Mouse (Mus musculus) layer of hippocampus, postnatal 14 days (tissue): ENCODE results near the gene Pnpla3. TPM values are rescaled to one million over a fixed set of nuclear protein-coding genes. Genes with fewer than 3 reads are reported as not detected.
"Not testable (repeated sequence)": the region's sequence is repeated elsewhere in the genome, so short reads cannot be mapped to it uniquely, and the experiment has no call there.

Experiments
- DNase-seq, 2 experiments: peaks; one replicate each; pipeline ENCODE4 v3.0.0; 2021 to 2022; ENCODE audit warnings: low spot score in 2 of 2, mixed read lengths in 1 of 2
- long read RNA-seq, 2 experiments: library from polyadenylated mRNA; stranded (forward); transcript quantifications; one replicate each; pipeline ENCODE4 v2.0.0; 2021
- total RNA-seq, 2 experiments: library from RNA; stranded (reverse); gene quantifications; 2 replicates each; pipeline ENCODE4 v1.2.3; 2021

The Pnpla3 gene
- total RNA-seq = 10 to 100 TPM in 1 of 2 experiments, 1 to 10 TPM in 1; 9.2 to 11.3 TPM
- long read RNA-seq, experiment 1, partial matches to known transcripts = 3 of 9 reads
- long read RNA-seq, experiment 1, other reads (novel, unspliced or antisense) = 4 of 9 reads
- long read RNA-seq, experiment 2, partial matches to known transcripts = 0 of 3 reads
- long read RNA-seq, experiment 2, other reads (novel, unspliced or antisense) = 3 of 3 reads

DNA sequence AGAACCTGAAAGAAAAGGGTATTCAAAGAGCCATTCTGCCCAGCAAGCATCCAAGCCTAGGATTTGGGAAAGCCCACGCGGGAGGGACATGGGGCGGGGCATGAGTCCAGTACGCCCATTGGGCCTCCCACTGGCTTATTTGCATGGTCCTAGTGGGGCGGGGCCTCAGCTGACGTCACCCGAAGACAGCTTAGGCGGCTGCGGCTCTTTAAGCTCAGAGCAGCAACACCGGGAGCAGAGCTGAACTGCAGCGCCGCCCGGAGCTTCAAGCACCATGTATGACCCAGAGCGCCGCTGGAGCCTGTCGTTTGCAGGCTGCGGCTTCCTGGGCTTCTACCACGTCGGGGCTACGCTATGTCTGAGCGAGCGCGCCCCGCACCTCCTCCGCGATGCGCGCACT lies at the start of gene Pnpla3:
TSS of gene Pnpla3 (plus strand) at position 238 of the 400 bp plus-strand sequence.
- DNase-seq = peak; percentile 92 to 98

DNA sequence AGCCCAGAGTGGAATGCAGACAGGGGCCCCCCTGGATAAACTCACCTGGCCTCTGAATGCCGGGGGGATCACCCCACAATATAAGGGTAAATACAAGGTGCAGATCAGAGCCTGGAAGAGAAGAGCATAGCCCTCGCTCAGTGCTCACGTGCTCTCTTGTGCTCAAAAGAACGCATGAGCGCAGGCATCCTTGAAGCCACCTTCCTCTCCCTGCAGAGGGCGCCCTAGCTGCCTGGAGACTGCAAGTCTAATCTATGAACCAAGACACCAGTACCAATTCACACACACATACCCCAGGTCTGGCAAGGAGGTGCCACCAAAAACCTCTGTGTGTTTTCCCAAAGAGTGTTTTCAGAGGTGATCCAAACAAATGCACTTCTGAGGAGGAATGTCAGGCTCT lies 47.0 kb upstream of the Pnpla3 start:
- no peak for DNase-seq

DNA sequence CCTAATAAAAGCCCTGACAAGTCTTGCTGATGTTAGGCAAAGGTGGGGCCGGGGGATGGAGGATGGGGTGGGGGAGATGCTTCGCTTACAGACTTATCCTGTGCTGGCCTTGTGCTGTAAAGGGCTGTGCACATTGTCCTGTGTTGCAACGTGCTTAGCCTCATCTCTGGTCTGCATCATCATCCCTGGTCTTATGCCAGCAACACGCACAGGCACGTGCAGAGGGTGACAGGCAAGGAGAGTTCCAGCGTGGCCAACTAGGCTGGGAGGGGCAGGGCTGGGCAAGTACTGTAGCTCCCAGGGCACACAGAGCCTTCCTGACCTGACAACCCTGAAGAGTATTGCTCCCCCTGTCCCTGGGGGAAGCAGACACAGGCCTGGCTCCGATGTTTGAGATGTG lies 46.6 kb upstream of the Pnpla3 start:
- DNase-seq = no peak

DNA sequence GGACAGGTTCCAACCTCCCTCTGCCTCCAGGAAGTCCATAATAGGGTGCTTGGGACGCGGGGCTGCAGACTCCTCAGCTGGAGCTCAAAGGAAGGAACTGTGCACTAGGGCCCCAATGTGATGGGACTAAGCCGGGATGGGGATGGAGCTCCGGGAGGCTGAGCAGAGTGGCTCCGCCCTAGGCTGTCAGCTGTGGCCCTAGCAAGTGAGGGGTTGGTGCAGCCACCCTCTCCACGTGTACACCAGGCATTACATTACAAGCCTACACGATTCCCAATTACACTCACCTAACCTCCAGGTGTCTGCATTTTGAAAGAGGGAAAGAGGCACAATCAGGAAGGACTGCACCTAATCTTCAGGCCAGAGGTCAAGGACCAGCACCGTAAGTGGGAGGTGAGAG lies 44.6 kb upstream of the Pnpla3 start, which contains the start of gene Pnpla5:
TSS of gene Pnpla5 (minus strand) at position 101 of the 400 bp plus-strand sequence.
- no peak for DNase-seq

DNA sequence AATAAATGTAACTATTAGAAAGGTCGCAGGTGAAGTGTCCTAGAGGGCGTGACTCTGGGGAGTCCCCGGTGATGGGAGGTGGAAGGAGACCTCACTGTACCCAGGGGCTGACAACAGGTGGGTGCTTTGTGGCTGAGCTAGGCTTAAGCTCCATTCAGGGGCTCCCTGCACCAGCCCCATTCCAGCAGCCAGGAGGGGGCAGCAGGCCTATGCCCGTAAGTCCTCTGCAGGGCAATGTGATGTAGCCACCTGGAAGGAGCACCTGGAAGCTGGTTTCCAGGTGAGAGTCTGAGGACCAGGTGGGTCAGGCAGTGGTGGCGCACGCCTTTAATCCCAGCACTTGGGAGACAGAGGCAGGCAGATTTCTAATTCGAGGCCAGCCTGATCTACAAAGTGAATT lies 43.6 kb upstream of the Pnpla3 start:
- no peak for DNase-seq

DNA sequence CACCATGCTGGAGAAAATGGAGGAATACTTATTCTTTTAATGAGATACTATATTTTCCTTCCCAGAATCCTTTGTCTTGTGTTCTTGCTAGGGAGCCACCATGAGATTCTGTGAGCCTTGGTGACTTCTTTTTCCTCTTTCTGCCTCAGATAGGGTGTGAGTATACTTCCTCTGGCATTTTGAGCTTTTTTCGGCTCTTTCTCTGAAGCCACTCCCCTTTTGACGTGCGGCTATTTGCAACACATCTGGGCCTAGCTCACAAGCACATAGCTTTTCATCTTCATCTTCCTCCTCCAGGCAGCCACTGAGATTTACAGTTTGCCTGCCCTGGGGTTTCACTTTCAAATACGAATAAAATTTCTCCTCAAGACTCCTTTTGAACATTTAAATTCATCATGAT lies 41.2 kb upstream of the Pnpla3 start:
- DNase-seq = no peak

DNA sequence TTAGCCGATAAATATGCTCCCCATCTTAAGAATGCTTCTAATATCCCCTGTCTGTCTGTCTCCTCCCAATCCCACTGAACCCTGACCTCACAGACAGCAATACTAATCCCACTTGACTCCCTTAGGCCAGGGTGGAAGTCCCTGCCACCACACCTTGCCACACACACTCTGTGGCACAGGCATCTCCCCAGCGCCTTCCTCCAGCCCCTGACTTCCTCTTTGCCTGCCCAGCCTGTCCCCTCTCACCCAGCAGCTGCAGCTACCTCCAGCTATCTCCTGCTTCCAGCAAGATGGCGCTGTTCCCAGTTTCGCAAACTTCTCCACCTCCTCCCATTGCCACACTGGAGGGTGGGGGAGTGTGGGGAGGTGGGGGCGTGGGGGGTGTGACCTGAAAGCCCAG lies 40.8 kb upstream of the Pnpla3 start:
- DNase-seq = no peak

DNA sequence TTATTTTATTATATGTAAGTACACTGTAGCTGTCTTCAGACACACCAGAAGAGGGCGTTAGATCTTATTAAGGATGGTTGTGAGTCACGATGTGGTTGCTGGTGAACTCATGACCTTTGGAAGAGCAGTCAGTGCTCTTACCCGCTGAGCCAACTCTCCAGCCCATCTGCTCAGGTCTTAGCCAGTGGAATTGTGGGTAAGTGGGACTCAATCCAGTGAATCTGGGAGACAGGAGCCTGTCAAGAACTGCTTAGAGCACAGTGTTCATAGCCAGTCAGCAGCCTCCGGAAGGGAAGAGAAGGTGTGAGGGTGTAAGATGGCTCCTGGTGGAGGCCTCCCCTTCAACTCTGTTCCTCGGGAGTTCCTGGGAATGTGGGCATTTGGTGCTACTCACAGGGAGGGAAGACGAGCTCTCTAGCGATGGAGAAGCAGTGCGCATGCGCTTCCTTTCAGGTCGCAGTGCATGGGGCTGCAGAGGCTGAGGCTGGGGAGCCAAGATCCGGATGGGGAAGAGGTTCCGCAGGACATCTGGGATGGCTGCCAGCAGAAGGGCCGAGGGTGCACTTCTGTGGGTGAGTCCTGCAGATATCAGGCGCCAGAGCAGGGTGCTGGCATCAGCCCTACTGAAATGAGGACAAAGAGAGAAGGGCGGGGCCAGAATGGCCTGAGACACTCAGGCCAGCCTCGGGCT lies 36.4 kb upstream of the Pnpla3 start:
- no peak for DNase-seq

DNA sequence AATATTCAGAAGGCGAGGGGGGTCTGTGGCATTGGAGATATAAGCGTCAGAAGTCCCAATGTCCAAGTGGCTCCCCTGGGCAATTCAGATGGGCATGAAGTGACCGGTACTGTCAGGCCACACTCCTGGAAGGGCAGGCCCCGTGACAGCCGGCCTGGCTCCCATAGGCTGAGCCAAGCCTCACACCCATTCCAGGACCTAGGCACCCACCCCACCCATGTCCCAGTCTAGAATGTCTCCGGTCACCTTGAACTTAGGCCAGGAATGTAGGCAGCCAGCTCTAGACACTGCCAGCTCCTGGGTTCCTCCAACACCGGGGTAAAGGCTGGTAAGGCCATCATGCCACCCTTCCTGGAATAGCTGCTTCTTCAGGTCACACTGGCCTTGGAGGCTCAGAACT lies 35.7 kb upstream of the Pnpla3 start:
- no peak for DNase-seq

DNA sequence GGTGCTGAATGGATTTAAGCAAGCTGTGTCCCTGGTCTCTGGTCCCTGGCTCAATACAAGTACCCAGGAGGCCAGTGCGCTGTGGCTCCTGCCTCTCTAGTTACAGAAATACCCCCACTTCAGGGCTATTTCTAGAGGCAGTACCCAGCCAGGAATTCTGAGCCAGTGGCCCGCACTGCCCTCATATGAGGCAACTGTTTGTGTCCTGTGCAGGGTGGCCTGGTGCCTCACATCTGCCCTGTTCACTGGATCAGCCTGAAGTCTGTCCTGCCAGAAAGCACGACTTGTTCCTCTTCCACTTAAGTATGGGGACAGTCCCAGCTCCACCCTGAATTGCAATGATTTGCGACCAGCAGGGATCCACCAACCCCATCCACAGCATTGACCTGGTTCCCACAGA lies 34.2 kb upstream of the Pnpla3 start:
- no peak for DNase-seq

DNA sequence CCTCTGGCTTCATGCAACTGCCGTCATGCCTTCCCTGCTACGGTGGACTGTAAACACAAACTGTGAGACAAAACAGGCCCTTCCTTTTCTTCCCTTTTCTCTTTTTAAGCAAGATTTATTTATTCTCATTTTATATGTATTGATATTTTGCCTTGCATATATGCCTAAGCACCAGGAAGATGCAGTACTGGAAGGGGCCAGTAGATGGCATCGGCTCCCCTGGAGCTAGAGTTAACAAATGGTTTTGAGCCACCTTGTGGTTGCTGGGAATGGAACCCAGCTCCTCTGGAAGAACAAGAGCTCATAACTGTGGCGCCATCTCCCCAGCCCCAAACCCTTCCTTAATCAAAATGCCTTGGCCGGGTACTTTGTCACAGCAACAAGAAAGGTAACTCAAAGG lies 32.2 kb upstream of the Pnpla3 start:
- DNase-seq = no peak

DNA sequence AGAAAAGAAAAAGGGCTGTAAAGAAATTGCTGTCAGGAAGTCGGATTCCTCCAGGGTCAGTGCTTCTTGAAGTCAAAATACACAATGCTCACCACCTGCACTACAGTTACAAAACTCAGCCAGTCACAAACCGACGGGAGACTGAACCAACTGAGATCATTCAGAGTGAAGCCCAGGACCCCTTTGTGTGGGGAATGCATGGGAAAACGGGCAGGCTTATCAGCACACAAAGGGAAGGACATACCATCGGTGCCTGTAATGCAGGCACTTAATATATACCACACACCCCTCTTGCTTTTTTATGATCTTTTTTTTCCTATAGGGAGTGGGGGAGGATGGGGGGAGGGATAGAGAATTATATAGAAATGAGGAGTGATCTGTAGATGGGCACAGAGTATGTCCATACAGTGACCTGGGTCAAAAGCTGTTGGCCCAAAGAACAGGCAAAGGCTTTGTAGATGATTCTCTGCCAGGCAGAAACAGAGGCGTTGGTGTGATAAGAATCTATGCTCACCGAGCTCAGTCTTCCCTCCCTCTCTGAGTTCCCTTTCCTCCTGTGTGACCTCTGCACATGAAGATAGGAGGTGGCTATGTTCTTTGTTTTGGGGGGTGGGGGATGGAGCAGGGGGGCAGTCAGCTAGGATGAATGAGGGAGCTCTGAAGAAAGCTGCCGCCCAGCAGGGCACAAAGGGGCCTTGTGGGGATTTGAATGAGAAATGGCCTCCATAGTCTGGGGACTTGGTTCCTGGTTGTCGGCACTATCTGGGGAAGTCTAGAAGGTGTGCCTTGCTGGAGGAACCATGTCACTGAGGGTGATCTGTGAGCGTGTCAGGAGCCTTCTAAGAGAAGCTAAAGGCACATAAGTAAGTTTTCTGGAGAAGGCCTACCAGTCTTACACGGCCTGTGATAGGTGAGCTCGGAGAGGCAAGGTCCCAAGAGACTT lies 30.9 kb upstream of the Pnpla3 start:
- DNase-seq = no peak

DNA sequence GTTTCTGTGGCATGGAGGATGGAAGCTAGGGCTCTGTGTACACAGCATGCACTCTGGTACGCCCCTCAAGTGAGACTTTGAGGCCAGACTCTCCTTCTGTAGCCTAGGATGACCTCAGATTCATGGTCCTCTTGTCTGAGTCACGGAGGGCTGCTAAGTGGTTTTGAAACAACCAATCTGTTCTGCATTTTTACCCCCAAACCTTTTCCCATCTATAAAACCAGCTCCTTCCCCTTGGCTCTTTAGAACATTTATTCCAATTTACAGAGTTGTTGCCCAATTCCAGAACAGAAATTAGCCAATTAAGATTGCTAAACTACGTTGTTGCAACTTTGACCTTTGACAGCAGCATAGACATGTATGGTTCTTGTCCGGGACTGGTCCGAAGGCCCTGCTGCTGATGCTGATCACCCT lies 28.0 kb upstream of the Pnpla3 start:
- DNase-seq = no peak

DNA sequence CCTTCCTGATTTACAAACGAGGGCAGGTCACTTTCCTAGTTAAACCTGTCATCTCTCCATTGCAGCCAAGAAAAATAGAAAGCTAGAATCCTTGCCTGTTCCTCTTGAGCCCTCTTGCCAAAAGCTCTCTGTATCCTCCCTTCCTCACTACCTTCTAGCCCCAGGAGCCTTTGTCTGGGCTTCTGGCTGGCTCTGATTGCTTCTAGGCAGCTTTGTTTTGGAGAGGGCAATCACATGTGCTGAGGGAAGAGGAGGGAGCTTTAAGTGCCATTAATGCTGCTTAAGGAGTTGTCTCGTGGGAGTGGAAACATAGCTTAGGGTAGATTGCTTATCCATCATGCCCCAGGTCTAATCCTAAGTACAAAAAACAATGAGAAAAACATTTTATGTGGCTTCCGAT lies 27.5 kb upstream of the Pnpla3 start:
- no peak for DNase-seq

DNA sequence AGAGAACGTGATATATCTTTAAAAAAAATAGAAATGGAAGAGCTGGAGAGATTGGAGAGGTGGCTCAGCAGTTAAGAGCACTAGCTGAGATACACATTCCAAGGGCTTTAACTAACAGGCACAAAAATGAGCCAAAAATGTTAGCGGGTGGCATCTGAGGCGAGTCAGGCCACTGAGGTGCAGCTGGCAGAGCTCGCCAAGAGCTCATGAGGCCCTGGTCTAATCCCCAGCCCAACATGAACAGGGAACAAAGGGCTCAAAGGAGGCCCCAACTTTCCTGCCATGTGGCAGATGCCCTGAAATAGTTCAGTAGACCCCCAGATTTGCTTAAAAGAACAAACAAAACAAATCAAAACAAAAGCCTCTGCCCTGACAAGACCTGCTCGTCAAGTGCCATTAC lies 26.7 kb upstream of the Pnpla3 start:
- DNase-seq = no peak

DNA sequence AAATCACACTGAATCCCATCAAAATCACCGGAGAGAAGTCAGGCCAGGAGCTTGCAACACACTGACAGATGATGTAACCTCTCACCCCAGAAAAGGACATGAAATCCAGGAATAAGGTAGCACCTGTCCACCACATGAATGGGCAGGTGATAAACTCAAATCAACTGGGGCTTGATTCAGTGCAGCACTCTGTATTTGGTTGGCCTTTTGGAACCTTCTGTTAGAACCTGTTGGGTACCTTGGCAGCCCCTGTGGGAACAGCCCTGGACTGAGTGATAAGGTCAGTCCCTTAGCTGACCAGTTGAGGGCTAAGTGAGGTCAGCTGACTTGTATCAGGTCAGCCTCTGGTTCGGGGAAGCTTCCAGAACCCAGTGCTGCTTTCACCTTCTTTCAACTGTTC lies 11.5 kb upstream of the Pnpla3 start:
- DNase-seq = no peak

DNA sequence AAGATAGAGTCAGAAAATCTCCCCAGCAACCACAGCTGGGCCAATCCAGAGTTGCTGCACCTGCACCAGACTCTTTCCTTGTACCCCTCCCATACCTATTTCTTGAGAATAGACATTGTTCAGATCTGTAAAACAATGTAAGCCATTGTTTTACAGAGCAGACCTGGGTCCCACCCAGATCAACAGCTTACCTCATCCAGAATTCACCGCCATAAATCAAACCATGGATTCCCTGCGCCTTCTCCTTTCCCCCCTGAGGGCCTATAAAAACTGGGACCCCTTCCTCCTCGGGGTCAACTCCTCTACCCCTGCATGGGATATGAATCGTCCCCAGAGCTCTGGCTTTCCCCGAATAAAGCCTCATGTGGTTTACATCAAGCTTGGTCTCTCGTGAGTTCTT lies 10.1 kb upstream of the Pnpla3 start:
- DNase-seq = not testable (repeated sequence)

DNA sequence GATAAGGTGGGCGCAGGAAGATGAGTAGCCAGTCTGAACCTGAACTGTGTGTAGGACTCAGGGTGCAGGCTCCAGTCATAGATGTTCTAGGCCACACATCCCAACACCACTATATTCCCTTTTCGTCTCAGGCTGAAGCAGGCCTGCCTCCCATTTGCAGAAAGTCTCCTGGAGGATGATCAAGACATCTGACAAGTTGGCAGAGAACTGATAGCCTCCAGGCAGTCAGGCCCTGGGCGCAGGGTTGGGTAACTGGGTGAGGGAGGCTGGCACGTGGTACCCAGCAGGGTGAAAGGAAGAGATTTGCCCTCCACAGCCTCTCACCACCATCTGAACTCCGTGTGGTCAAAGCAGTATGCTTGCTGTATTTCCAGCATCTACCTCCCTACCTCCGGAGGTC lies 5.8 kb upstream of the Pnpla3 start:
- DNase-seq = no peak

DNA sequence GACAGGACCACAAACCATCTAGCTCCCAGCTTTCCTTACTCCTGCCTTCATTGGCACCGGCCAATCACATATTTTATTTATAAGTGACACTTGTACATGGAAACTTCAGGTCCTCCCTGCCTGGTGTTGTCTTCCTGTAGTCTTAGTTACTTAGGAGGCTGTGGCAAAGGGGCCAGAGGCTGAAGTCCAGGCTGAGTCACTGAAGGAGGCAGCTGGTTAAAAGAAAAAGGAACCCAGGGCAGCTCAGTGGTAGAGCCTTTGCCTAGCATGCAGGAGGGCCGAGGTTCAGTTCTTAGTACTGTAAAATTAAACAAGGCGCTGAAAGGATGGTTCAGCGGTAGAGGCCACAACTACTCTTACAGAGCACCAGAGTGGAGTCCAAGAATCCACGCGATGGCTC lies 819 bp upstream of the Pnpla3 start:
- no peak for DNase-seq

DNA sequence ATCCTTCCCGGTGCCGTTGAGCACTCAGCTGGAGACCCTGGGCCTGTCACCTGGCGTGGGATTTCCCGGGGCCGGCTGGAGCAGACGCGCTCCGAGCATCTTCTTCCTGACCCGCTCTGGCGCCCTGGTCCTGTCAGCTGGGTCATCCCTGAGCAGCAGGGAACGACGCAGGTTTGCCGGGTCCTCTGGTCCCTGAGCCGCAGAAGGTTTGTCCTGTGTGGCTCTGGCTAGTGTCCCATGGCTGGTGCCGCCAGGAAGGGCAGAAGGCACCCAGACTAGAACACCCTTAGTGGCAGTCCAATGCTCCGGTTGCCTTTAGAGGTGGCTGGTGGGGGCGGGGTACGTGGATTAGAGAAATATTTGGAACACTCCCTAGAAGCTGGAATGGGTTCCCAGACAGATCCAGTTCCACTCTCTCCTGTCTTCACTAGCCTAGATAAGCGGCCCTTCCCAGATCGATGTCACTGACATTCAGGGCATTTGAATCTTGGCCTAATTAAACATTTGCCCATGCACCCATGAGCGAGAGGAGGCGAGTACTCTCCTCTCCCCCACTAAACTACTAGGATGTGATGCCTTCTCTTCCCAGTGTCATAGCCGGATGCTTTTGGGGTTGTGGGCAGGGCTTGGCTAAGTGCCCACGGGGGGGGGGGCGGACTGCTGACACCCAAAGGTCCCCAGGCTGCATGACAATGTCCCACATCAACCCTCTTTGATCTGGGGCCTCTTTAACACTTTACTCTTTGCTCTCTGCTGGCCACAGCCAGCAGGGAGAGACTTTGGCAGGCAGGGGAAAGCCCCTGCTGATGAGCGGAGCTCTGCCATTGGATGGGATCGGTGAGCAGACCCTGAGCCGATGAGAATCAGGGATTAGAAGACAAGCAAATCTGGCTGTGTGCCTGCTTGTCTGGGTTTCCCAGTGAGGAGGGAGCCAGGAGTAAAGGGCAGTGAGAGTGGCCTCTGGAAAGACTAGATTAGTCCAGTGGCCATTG lies 829 bp downstream of the Pnpla3 start:
- DNase-seq = peak; percentile 46 to 68

DNA sequence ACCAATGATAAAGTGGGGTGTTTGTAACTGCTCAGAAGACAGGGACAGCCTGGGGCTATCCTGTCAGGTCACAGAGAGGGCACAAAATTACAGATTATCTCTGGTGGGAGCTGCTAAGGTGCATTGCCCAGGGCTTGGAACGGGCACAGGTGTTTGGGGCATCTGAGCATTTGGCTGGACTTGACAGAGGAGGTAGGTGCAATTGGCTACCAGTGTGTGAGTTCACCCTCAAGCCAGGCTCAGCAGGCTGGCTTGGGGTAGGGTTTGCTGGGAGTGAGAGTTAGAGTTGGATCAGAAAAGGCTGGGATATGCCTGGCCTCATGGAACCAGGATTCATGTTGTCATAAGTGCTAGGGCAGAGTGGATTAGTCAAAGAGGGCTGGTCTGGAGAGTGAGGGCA lies 1.9 kb downstream of the Pnpla3 start:
- no peak for DNase-seq
